Mouse (Mus musculus) testis, adult 2 months (tissue): ENCODE data around the gene Cdk2ap2. TPM values are rescaled to one million over a fixed set of nuclear protein-coding genes. Genes with fewer than 3 reads are reported as not detected.

Experiments
- H3K27ac ChIP-seq: fragments of 200-500 bp; 2 replicates; pipeline ENCODE4 v1.5.1; 2012; ENCODE audit warnings: low read depth, low read length; ENCODE audit not compliant: control insufficient read depth, insufficient read depth
- H3K27me3 ChIP-seq: fragments of 200-500 bp; 2 replicates; pipeline ENCODE4 v1.6.1; 2012; ENCODE audit warnings: mild to moderate bottlenecking, low read length, moderate library complexity; ENCODE audit not compliant: control insufficient read depth, insufficient read depth
- H3K36me3 ChIP-seq: fragments of 200-500 bp; 2 replicates; pipeline ENCODE4 v1.6.1; 2012; ENCODE audit warnings: mild to moderate bottlenecking, low read length; ENCODE audit not compliant: control insufficient read depth, insufficient read depth
- H3K4me1 ChIP-seq: fragments of 200-500 bp; 2 replicates; pipeline ENCODE4 v1.6.1; 2012; ENCODE audit warnings: low read length; ENCODE audit not compliant: control insufficient read depth, insufficient read depth
- H3K4me3 ChIP-seq: fragments of 200-500 bp; 2 replicates; pipeline ENCODE4 v1.5.1; 2012; ENCODE audit warnings: low read depth, mild to moderate bottlenecking, low read length, moderate library complexity, mixed read lengths; ENCODE audit not compliant: control insufficient read depth
- CTCF ChIP-seq: fragments of 200-500 bp; IDR thresholded peaks from 2 replicates; pipeline ENCODE4 v1.5.1; 2012; ENCODE audit warnings: low read depth, mild to moderate bottlenecking, inconsistent platforms, low read length, moderate library complexity; ENCODE audit not compliant: control insufficient read depth, insufficient read depth, insufficient replicate concordance
- POLR2A ChIP-seq: fragments of 200-500 bp; IDR thresholded peaks from 2 replicates; pipeline ENCODE4 v1.6.1; 2012; ENCODE audit warnings: low read depth, mild to moderate bottlenecking, inconsistent platforms, low read length, moderate library complexity; ENCODE audit not compliant: control insufficient read depth
- polyA plus RNA-seq: library from polyadenylated mRNA; depleted of rRNA; stranded (reverse); fragments of >200 nt; gene quantifications from 2 replicates; pipeline ENCODE4 v1.2.3, GENCODE M21; 2012

The Cdk2ap2 gene
- polyA plus RNA-seq, 1 experiment, result 31.5 TPM

DNA sequence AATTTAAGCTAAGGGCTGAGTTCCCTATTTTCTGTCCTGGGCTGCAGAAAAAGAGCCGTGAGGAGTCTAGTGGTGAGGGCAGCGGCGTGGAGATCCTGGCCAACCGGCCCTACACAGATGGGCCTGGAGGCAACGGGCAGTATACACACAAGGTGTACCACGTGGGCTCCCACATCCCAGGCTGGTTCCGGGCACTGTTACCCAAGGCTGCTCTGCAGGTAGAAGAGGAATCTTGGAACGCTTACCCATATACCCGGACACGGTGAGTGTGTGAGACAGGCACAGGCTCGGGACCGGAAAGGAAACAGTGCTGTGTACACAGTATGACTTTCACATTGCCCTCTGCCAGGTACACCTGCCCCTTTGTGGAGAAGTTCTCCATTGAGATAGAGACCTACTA lies 5.6 kb downstream of the Cdk2ap2 start:
- H3K27ac ChIP-seq, result no peak overlapping the region
- TF ChIP-seq POLR2A (no peak), CTCF (no peak)
- no peak overlapping the region for H3K4me3 ChIP-seq
- no peaks in the 10 kb centered on the region for H3K36me3 ChIP-seq
- H3K4me1 ChIP-seq, result peaks cover 35% of the 10 kb centered on the region
- no peaks in the 10 kb centered on the region for H3K27me3 ChIP-seq

DNA sequence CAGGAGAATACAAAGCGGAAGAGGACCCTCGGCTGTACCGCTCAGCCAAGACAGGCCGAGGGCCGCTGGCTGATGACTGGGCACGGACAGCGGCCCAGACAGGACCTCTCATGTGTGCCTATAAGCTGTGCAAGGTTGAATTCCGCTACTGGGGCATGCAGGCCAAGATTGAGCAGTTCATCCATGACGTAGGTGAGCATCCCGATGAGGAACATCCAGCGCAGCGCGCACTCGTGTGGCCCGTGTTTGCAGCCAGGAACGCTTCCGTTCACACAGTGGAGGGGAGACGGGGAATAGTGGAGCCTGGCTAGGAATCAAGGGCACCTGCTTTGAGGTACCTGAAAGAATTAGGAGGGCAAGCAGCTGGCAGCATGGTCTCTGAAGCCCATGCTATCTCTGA lies 6.3 kb downstream of the Cdk2ap2 start:
- Histone ChIP-seq H3K27me3 (no peaks in the 10 kb centered on the region), H3K4me3 (no peak overlapping the region), H3K27ac (no peak overlapping the region), H3K4me1 (peaks cover 29% of the 10 kb centered on the region), H3K36me3 (no peaks in the 10 kb centered on the region)
- TF ChIP-seq CTCF, result no peak

DNA sequence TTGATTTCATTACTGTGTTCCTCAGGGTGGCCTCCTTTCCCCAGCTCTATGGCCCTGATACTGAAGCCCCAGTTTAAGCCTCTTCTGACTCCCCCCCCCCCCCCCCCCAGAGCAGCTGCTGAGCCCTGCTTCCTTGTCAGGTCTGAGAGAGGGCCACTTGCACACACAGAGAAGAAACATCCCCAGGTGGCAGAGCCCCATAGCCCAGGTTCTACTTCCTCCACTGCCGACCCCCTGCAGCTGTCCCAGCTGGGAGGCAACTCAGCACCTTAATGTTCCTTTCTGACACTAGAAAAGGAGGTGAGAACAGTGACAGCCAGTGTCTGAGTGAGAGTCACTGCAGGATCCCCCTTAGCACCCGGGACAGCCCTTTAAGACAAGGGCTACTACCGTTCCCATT lies 6.8 kb downstream of the Cdk2ap2 start:
- no peak overlapping the region for H3K4me3 ChIP-seq
- H3K36me3 ChIP-seq, result no peaks in the 10 kb centered on the region
- no peak overlapping the region for H3K27ac ChIP-seq
- no peak for TF ChIP-seq CTCF
- TF ChIP-seq POLR2A, result no peak
- H3K27me3 ChIP-seq, result no peaks in the 10 kb centered on the region
- peaks cover 24% of the 10 kb centered on the region for H3K4me1 ChIP-seq

DNA sequence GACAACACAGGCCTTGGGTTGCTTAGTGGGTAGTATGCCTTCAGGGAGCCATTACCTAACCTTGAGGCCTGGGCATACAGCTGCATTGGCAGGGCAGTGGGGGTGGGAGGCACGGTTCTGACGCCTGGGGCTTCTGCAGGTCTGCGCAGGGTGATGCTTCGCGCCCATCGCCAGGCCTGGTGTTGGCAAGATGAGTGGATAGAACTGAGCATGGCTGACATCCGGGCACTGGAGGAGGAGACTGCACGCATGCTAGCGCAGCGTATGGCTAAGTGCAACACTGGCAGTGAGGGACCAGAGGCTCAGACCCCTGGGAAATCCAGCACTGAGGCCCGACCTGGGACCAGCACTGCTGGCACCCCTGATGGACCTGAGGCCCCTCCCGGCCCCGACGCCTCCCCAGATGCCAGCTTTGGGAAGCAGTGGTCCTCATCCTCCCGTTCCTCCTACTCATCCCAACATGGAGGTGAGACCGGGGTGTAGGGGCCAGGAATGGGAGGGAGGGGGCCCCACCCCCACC lies 7.8 kb downstream of the Cdk2ap2 start:
- Histone ChIP-seq H3K36me3 (no peaks in the 10 kb centered on the region), H3K27ac (no peak overlapping the region), H3K4me3 (no peak overlapping the region), H3K4me1 (peaks cover 19% of the 10 kb centered on the region), H3K27me3 (no peaks in the 10 kb centered on the region)
- TF ChIP-seq POLR2A, result no peak
- TF ChIP-seq CTCF, result no peak

DNA sequence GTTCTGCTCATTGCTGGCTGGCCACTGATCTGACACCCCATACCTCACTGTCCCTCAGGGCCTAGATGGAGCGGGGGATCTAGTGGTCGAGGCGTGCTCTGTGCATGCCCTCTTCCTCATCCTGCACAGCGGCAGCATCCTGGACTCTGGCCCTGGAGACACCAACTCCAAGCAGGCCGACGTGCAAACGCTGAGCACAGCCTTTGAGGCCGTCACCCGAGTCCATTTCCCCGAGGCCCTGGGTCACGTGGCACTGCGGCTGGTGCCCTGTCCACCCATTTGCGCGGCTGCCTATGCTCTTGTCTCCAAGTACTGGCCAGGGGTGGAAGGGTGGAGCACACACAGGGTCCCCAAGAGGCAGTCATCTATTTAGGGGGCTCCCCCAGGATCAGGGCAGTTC lies 9.7 kb downstream of the Cdk2ap2 start:
- H3K27ac ChIP-seq, result no peak overlapping the region
- H3K36me3 ChIP-seq, result no peaks in the 10 kb centered on the region
- no peak for TF ChIP-seq CTCF
- TF ChIP-seq POLR2A, result no peak
- H3K27me3 ChIP-seq, result no peaks in the 10 kb centered on the region
- no peak overlapping the region for H3K4me3 ChIP-seq
- H3K4me1 ChIP-seq, result peaks cover 1% of the 10 kb centered on the region; the same call in 1 of the 2 replicates

DNA sequence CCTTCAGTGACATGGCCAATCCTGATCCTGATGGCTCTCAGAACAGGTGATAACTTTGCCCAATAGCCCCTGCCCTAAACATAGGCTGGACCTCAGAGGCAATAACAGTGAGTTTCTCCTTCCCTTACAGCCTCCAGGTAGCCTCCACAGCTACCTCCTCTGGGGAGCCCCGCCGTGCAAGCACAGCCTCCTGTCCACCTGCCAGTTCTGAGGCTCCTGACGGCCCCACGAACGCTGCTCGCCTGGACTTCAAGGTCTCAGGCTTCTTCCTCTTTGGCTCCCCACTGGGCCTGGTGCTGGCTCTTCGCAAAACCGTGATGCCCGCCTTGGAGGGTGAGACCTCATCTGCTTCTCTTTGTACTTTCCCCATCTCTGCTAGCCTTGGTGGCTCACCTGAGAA lies 11.6 kb downstream of the Cdk2ap2 start:
- H3K27me3 ChIP-seq, result no peaks in the 10 kb centered on the region
- no peaks in the 10 kb centered on the region for H3K4me1 ChIP-seq
- H3K4me3 ChIP-seq, result no peak overlapping the region
- TF ChIP-seq POLR2A (no peak), CTCF (no peak)
- H3K27ac ChIP-seq, result no peak overlapping the region
- H3K36me3 ChIP-seq, result no peaks in the 10 kb centered on the region

DNA sequence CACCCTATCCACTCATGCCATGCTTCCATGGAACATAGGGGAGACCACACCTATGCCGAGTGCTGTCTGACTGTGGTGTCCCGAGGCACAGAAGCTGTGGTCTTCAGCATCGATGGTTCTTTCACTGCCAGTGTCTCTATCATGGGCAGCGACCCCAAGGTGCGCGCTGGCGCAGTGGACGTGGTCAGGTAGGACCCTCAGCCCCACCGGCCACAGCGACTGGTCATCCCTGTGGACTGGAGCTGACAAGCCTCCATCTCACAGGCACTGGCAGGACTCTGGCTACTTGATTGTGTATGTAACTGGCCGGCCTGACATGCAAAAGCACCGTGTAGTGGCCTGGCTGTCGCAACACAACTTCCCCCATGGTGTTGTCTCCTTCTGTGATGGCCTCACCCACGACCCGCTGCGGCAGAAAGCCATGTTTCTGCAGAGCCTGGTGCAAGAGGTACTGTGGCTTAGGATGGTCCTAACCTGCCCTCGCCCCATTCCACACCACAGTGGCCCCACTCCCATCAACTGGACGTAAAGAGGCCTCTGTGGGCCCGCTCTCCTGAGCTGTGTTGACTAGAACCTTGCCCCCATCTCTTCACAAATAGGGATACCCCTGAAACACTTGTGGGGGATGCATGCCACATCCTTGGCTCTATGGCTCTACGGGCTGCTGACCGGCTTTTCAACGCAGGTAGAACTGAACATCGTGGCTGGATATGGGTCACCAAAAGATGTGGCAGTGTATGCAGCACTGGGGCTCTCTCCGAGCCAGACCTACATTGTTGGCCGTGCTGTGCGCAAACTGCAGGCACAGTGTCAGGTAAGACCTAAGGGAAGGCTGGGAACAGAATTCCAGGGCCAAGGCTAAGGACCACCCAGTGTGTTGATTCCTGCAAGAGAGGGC lies 15.3 kb downstream of the Cdk2ap2 start:
- no peak overlapping the region for H3K4me3 ChIP-seq
- H3K27ac ChIP-seq, result no peak overlapping the region
- TF ChIP-seq POLR2A (no peak), CTCF (no peak)
- H3K4me1 ChIP-seq, result no peaks in the 10 kb centered on the region
- no peaks in the 10 kb centered on the region for H3K27me3 ChIP-seq
- H3K36me3 ChIP-seq, result no peaks in the 10 kb centered on the region
